Mouse (Mus musculus): ENCODE results near the gene Kcnh8. TPM values are rescaled to one million over a fixed set of nuclear protein-coding genes. Genes with fewer than 3 reads are reported as not detected.

The Kcnh8 gene
- polyA plus RNA-seq, 1 experiment from 2014 or later = 0.50 TPM

- ATAC-seq (ENCODE audit: insufficient read depth, low FRiP score, low read depth) = no peak
- H3K9me3 ChIP-seq = no peaks in the 10 kb centered on the region
- no peaks in the 10 kb centered on the region for H3K36me3 ChIP-seq
- no peak overlapping the region for H3K4me2 ChIP-seq
- H3K9ac ChIP-seq = no peak overlapping the region
- H3K4me3 ChIP-seq (replicated peaks) = no peak overlapping the region
- no peak overlapping the region for H3K27ac ChIP-seq
- 70% methylated on average over 4 of the region's 4 CpGs for WGBS
- no peaks in the 10 kb centered on the region for H3K27me3 ChIP-seq (replicated peaks)
- no peaks in the 10 kb centered on the region for H3K4me1 ChIP-seq
These were observed 8.9 kb downstream of the Kcnh8 start for GRCm38 (mm10) chr17:52611382-52611781.

- Histone ChIP-seq H3K4me2 (no peak overlapping the region), H3K4me3 (replicated peaks) (no peak overlapping the region), H3K36me3 (no peaks in the 10 kb centered on the region), H3K27ac (no peak overlapping the region), H3K9me3 (no peaks in the 10 kb centered on the region), H3K4me1 (no peaks in the 10 kb centered on the region), H3K27me3 (replicated peaks) (no peaks in the 10 kb centered on the region), H3K9ac (no peak overlapping the region)
- no peak for ATAC-seq (ENCODE audit: insufficient read depth, low FRiP score, low read depth)
These were observed 46.7 kb downstream of the Kcnh8 start for GRCm38 (mm10) chr17:52649186-52649585.

- Histone ChIP-seq H3K9me3 (no peaks in the 10 kb centered on the region), H3K27ac (no peak overlapping the region), H3K36me3 (no peaks in the 10 kb centered on the region), H3K27me3 (replicated peaks) (no peaks in the 10 kb centered on the region), H3K9ac (no peak overlapping the region), H3K4me1 (no peaks in the 10 kb centered on the region), H3K4me2 (no peak overlapping the region), H3K4me3 (replicated peaks) (no peak overlapping the region)
- ATAC-seq (ENCODE audit: insufficient read depth, low FRiP score, low read depth) = no peak
These were observed 89.5 kb downstream of the Kcnh8 start for GRCm38 (mm10) chr17:52691988-52692387.

- no peak for ATAC-seq (ENCODE audit: insufficient read depth, low FRiP score, low read depth)
- no peaks in the 10 kb centered on the region for H3K4me1 ChIP-seq
These were observed 99.4 kb downstream of the Kcnh8 start for GRCm38 (mm10) chr17:52701944-52702343.

GRCm38 (mm10) chr17:52712319-52712718, 109.8 kb downstream of the Kcnh8 start:
- no peak for ATAC-seq (ENCODE audit: insufficient read depth, low FRiP score, low read depth)
- H3K4me2 ChIP-seq = no peak overlapping the region
- H3K9ac ChIP-seq = no peak overlapping the region
- H3K27ac ChIP-seq = no peak overlapping the region
- no peak overlapping the region for H3K4me3 ChIP-seq (replicated peaks)
- 26% methylated on average over 1 of the region's 1 CpGs for WGBS
- H3K9me3 ChIP-seq = no peaks in the 10 kb centered on the region
- no peaks in the 10 kb centered on the region for H3K36me3 ChIP-seq
- no peaks in the 10 kb centered on the region for H3K27me3 ChIP-seq (replicated peaks)
- H3K4me1 ChIP-seq = no peaks in the 10 kb centered on the region

More at GRCm38 (mm10) chr17:52701944-52702343, 99.4 kb downstream of the Kcnh8 start:
- H3K4me3 ChIP-seq (replicated peaks) = no peak overlapping the region
- no peaks in the 10 kb centered on the region for H3K36me3 ChIP-seq
- H3K4me2 ChIP-seq = no peak overlapping the region
- WGBS = 68% methylated on average over 3 of the region's 3 CpGs
- H3K9ac ChIP-seq = no peak overlapping the region
- H3K27me3 ChIP-seq (replicated peaks) = no peaks in the 10 kb centered on the region
- H3K9me3 ChIP-seq = no peaks in the 10 kb centered on the region
- no peak overlapping the region for H3K27ac ChIP-seq

- Histone ChIP-seq H3K9me3 (no peaks in the 10 kb centered on the region), H3K4me1 (no peaks in the 10 kb centered on the region), H3K9ac (no peak overlapping the region), H3K27me3 (replicated peaks) (no peaks in the 10 kb centered on the region), H3K27ac (no peak overlapping the region), H3K4me2 (no peak overlapping the region), H3K4me3 (replicated peaks) (no peak overlapping the region), H3K36me3 (no peaks in the 10 kb centered on the region)
- 58% methylated on average over 3 of the region's 3 CpGs for WGBS
- ATAC-seq (ENCODE audit: insufficient read depth, low FRiP score, low read depth) = no peak
These were observed 119.7 kb downstream of the Kcnh8 start for GRCm38 (mm10) chr17:52722214-52722613.

- WGBS = 69% methylated on average over 2 of the region's 2 CpGs
- no peak overlapping the region for H3K27ac ChIP-seq
These were observed 126.3 kb downstream of the Kcnh8 start for GRCm38 (mm10) chr17:52728806-52729205.

GRCm38 (mm10) chr17:52738436-52738835, 135.9 kb downstream of the Kcnh8 start:
- Histone ChIP-seq H3K9me3 (no peaks in the 10 kb centered on the region), H3K4me3 (replicated peaks) (no peak overlapping the region), H3K9ac (no peak overlapping the region), H3K27me3 (replicated peaks) (no peaks in the 10 kb centered on the region), H3K4me1 (no peaks in the 10 kb centered on the region), H3K36me3 (no peaks in the 10 kb centered on the region), H3K4me2 (no peak overlapping the region), H3K27ac (no peak overlapping the region)
- no peak for ATAC-seq (ENCODE audit: insufficient read depth, low FRiP score, low read depth)

More at GRCm38 (mm10) chr17:52728806-52729205, 126.3 kb downstream of the Kcnh8 start:
- Histone ChIP-seq H3K4me2 (no peak overlapping the region), H3K27me3 (replicated peaks) (no peaks in the 10 kb centered on the region), H3K9ac (no peak overlapping the region), H3K36me3 (no peaks in the 10 kb centered on the region), H3K9me3 (no peaks in the 10 kb centered on the region), H3K4me3 (replicated peaks) (no peak overlapping the region), H3K4me1 (no peaks in the 10 kb centered on the region)
- ATAC-seq (ENCODE audit: insufficient read depth, low FRiP score, low read depth) = no peak

- no peak for ATAC-seq (ENCODE audit: insufficient read depth, low FRiP score, low read depth)
- Histone ChIP-seq H3K4me1 (no peaks in the 10 kb centered on the region), H3K36me3 (no peaks in the 10 kb centered on the region), H3K9me3 (no peaks in the 10 kb centered on the region), H3K4me2 (no peak overlapping the region), H3K4me3 (replicated peaks) (no peak overlapping the region), H3K9ac (no peak overlapping the region), H3K27ac (no peak overlapping the region), H3K27me3 (replicated peaks) (no peaks in the 10 kb centered on the region)
- 62% methylated on average over 3 of the region's 3 CpGs for WGBS
These were observed 185.6 kb downstream of the Kcnh8 start for GRCm38 (mm10) chr17:52788151-52788550.

GRCm38 (mm10) chr17:52804463-52804862, 202.0 kb downstream of the Kcnh8 start:
- Histone ChIP-seq H3K9me3 (no peaks in the 10 kb centered on the region), H3K4me3 (replicated peaks) (no peak overlapping the region), H3K27ac (no peak overlapping the region), H3K4me1 (no peaks in the 10 kb centered on the region), H3K36me3 (no peaks in the 10 kb centered on the region), H3K4me2 (no peak overlapping the region), H3K9ac (no peak overlapping the region), H3K27me3 (replicated peaks) (no peaks in the 10 kb centered on the region)
- ATAC-seq (ENCODE audit: insufficient read depth, low FRiP score, low read depth) = no peak
- WGBS = 54% methylated on average over 6 of the region's 6 CpGs

GRCm38 (mm10) chr17:52810773-52811172, 208.3 kb downstream of the Kcnh8 start:
- WGBS = 61% methylated on average over 1 of the region's 1 CpGs
- Histone ChIP-seq H3K36me3 (no peaks in the 10 kb centered on the region), H3K27me3 (replicated peaks) (no peaks in the 10 kb centered on the region), H3K4me3 (replicated peaks) (no peak overlapping the region), H3K9me3 (no peaks in the 10 kb centered on the region), H3K9ac (no peak overlapping the region), H3K4me1 (no peaks in the 10 kb centered on the region), H3K4me2 (no peak overlapping the region), H3K27ac (no peak overlapping the region)
- no peak for ATAC-seq (ENCODE audit: insufficient read depth, low FRiP score, low read depth)

- Histone ChIP-seq H3K27ac (no peak overlapping the region), H3K9ac (no peak overlapping the region), H3K4me2 (no peak overlapping the region), H3K4me1 (no peaks in the 10 kb centered on the region), H3K36me3 (no peaks in the 10 kb centered on the region), H3K9me3 (no peaks in the 10 kb centered on the region), H3K27me3 (replicated peaks) (no peaks in the 10 kb centered on the region), H3K4me3 (replicated peaks) (no peak overlapping the region)
- ATAC-seq (ENCODE audit: insufficient read depth, low FRiP score, low read depth) = peak; percentile 56; the same call in 1 of the 2 replicates
- 43% methylated on average over 1 of the region's 1 CpGs for WGBS
These were observed 216.5 kb downstream of the Kcnh8 start for GRCm38 (mm10) chr17:52819007-52819406.

- no peak overlapping the region for H3K27ac ChIP-seq
- H3K27me3 ChIP-seq (replicated peaks) = no peaks in the 10 kb centered on the region
- H3K36me3 ChIP-seq = no peaks in the 10 kb centered on the region
- no peaks in the 10 kb centered on the region for H3K9me3 ChIP-seq
- no peak overlapping the region for H3K4me2 ChIP-seq
- 90% methylated on average over 4 of the region's 4 CpGs for WGBS
- H3K4me1 ChIP-seq = no peaks in the 10 kb centered on the region
- no peak for ATAC-seq (ENCODE audit: insufficient read depth, low FRiP score, low read depth)
- no peak overlapping the region for H3K9ac ChIP-seq
- no peak overlapping the region for H3K4me3 ChIP-seq (replicated peaks)
These were observed 227.2 kb downstream of the Kcnh8 start for GRCm38 (mm10) chr17:52829678-52830077.
